Mouse (Mus musculus) heart, embryonic 11.5 days (tissue): Measurements from ENCODE around the gene Zdhhc24. TPM values are rescaled to one million over a fixed set of nuclear protein-coding genes. Genes with fewer than 3 reads are reported as not detected.

Experiments used
- ATAC-seq: fragments of 200-750 bp; cut with Nextera tagmentation; replicated peaks from 2 replicates; pipeline ENCODE4 v1.8.0; 2017; ENCODE audit warnings: moderate library complexity; ENCODE audit not compliant: insufficient number of reproducible peaks, low FRiP score, low TSS enrichment
- H3K27ac ChIP-seq: fragments of 300-500 bp; sonication (generic); 2 replicates; pipeline ENCODE4 v1.5.1; 2014; ENCODE audit warnings: mild to moderate bottlenecking, low read depth, low read length
- H3K27me3 ChIP-seq: fragments of 300-500 bp; sonication (generic); 2 replicates; pipeline ENCODE4 v1.6.1; 2014; ENCODE audit warnings: mild to moderate bottlenecking, low read length, mixed read lengths; ENCODE audit not compliant: control insufficient read depth, insufficient read depth
- H3K36me3 ChIP-seq: fragments of 300-500 bp; sonication (generic); 2 replicates; pipeline ENCODE4 v1.6.1; 2014; ENCODE audit warnings: mild to moderate bottlenecking, low read length, moderate library complexity, mixed read lengths; ENCODE audit not compliant: control insufficient read depth, insufficient read depth
- H3K4me1 ChIP-seq: fragments of 300-500 bp; sonication (generic); 2 replicates; pipeline ENCODE4 v1.6.1; 2014; ENCODE audit warnings: low read length; ENCODE audit not compliant: control insufficient read depth, insufficient read depth
- H3K4me2 ChIP-seq: fragments of 300-500 bp; sonication (generic); 2 replicates; pipeline ENCODE4 v1.6.1; 2014; ENCODE audit warnings: mild to moderate bottlenecking, moderate library complexity
- H3K4me3 ChIP-seq: fragments of 300-500 bp; sonication (generic); 2 replicates; pipeline ENCODE4 v1.5.1; 2014; ENCODE audit warnings: low read depth, low read length
- H3K9ac ChIP-seq: fragments of 300-500 bp; sonication (generic); 2 replicates; pipeline ENCODE4 v1.6.1; 2014; ENCODE audit warnings: mild to moderate bottlenecking, low read depth, low read length, moderate library complexity
- H3K9me3 ChIP-seq: fragments of 300-500 bp; sonication (generic); replicated peaks from 2 replicates; pipeline ENCODE4 v1.6.1; 2016; ENCODE audit warnings: low read length; ENCODE audit not compliant: control insufficient read depth
- WGBS: fragments of 180-500 bp; shearing (Covaris S2); extraction: QIAGEN DNeasy Blood & Tissue Kit; methylation state at CpG from one replicate; pipeline ENCODE4 v1.1.7; 2014; ENCODE audit not compliant: insufficient replicate concordance; 5-methylcytosine and 5-hydroxymethylcytosine counted together
- polyA plus RNA-seq: library from polyadenylated mRNA; unstranded; fragments of >200 nt; fragmentation: Nextera tagmentation; extraction: Ambion mirVana; gene quantifications from 2 replicates; pipeline ENCODE4 v1.2.1, GENCODE M21; 2014

The Zdhhc24 gene
- polyA plus RNA-seq, 1 experiment from 2014 or later, result 7.1 TPM

GRCm38 (mm10) chr19:4842611-4843010, 35.9 kb upstream of the Zdhhc24 start:
- H3K9ac ChIP-seq, result no peak overlapping the region
- ATAC-seq, result no peak
- H3K4me3 ChIP-seq, result no peak overlapping the region
- H3K9me3 ChIP-seq, result no peaks in the 10 kb centered on the region
- no peaks in the 10 kb centered on the region for H3K36me3 ChIP-seq
- H3K4me2 ChIP-seq, result no peak overlapping the region
- 43% methylated on average over 2 of the region's 2 CpGs for WGBS
- H3K27ac ChIP-seq, result no peak overlapping the region
- H3K4me1 ChIP-seq, result peaks cover 11% of the 10 kb centered on the region; the same call in 1 of the 2 replicates
- H3K27me3 ChIP-seq, result peaks cover 27% of the 10 kb centered on the region

- H3K4me1 ChIP-seq, result no peaks in the 10 kb centered on the region
- no peak overlapping the region for H3K9ac ChIP-seq
- no peaks in the 10 kb centered on the region for H3K9me3 ChIP-seq
- H3K4me3 ChIP-seq, result no peak overlapping the region
- H3K27ac ChIP-seq, result no peak overlapping the region
- H3K36me3 ChIP-seq, result no peaks in the 10 kb centered on the region
- 57% methylated on average over 2 of the region's 2 CpGs for WGBS
- peaks cover 17% of the 10 kb centered on the region for H3K27me3 ChIP-seq
- no peak overlapping the region for H3K4me2 ChIP-seq
- no peak for ATAC-seq
Measured at GRCm38 (mm10) chr19:4845846-4846245, 32.6 kb upstream of the Zdhhc24 start.

GRCm38 (mm10) chr19:4847490-4847889, 31.0 kb upstream of the Zdhhc24 start:
- no peaks in the 10 kb centered on the region for H3K9me3 ChIP-seq
- H3K27me3 ChIP-seq, result peaks cover 2% of the 10 kb centered on the region; the same call in 1 of the 2 replicates
- no peak overlapping the region for H3K4me3 ChIP-seq
- H3K27ac ChIP-seq, result no peak overlapping the region
- no peak for ATAC-seq
- H3K36me3 ChIP-seq, result no peaks in the 10 kb centered on the region
- H3K9ac ChIP-seq, result no peak overlapping the region
- H3K4me1 ChIP-seq, result no peaks in the 10 kb centered on the region
- H3K4me2 ChIP-seq, result no peak overlapping the region
- WGBS, result 38% methylated on average over 7 of the region's 7 CpGs

GRCm38 (mm10) chr19:4849800-4850199, 28.7 kb upstream of the Zdhhc24 start:
- H3K4me1 ChIP-seq, result no peaks in the 10 kb centered on the region; the same call in 1 of the 2 replicates
- no peaks in the 10 kb centered on the region for H3K9me3 ChIP-seq
- 61% methylated on average over 4 of the region's 4 CpGs for WGBS

DNA sequence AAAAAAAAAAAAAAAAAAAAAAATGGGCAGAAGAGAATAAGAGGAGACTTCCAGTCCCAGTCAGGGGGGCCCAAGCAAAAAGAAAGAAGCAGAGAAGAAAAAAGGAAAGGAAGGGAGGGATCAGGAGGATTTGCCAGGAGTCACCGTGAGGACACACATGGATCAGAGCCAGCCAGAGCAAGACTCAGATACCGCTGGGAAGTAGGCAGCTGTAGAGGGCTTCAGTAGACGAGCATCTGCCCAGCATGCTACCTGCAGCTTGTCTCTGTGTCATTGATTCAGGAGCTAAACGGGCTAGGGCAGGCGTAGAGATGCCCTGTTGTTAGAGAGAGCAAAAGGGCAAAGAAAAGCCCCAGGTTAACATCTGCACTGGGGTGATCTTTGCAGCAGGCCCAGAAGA, 28.2 kb upstream of the Zdhhc24 start:
- Histone ChIP-seq H3K27ac (no peak overlapping the region), H3K4me1 (no peaks in the 10 kb centered on the region; the same call in 1 of the 2 replicates), H3K4me2 (no peak overlapping the region), H3K4me3 (no peak overlapping the region), H3K36me3 (no peaks in the 10 kb centered on the region), H3K9ac (no peak overlapping the region), H3K9me3 (no peaks in the 10 kb centered on the region), H3K27me3 (peaks cover 2% of the 10 kb centered on the region; the same call in 1 of the 2 replicates)
- ATAC-seq, result no peak
- 48% methylated on average over 5 of the region's 5 CpGs for WGBS

More at GRCm38 (mm10) chr19:4849800-4850199, 28.7 kb upstream of the Zdhhc24 start:
- no peak overlapping the region for H3K4me3 ChIP-seq
- H3K27me3 ChIP-seq, result peaks cover 2% of the 10 kb centered on the region; the same call in 1 of the 2 replicates
- H3K36me3 ChIP-seq, result no peaks in the 10 kb centered on the region
- H3K9ac ChIP-seq, result no peak overlapping the region
- no peak overlapping the region for H3K4me2 ChIP-seq
- no peak overlapping the region for H3K27ac ChIP-seq
- ATAC-seq, result no peak

DNA sequence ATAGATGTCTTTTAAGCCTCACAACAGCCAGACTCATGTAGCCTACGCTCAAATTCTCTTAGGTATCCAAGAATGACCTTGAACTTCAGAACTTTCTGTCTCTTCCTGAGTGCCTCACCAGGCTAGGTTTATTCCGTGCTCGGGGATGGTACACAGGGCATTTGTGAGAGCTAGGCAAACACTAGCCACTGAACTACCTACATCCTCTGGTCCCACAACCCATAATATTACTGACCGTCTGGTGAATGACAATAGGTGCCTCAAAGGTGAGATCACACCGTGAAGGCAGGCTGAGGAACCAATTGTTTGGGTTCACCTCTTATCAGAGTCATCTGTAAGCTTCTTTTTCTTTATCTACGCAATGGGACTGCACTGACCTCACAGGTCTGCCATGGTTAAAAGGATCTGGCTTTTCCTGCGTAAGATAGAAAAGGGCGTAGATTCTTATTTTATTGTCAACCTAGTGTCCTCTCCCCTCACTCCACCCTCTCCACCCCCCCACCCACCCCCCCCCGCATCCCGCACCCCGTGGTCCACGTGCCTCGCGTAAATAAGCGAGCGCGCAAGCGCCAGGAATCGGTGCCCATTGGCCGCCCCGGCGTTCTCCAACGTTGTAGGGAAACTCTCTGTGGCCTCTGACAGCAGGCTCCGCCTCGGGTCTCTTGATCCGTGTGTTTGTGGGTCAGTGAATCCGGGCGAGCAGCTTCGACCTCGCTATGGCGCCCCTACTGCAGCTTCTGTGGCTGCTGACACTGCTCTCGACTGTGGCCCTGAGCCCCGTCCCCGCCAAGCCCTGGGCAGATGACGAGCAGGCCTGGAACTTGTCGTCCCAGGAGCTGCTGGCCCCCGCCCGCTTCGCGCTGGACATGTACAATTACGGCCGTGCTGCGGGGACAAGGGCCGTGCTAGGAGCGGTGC, 23.7 kb upstream of the Zdhhc24 start, which contains the start of gene Ctsf:
Gene Ctsf, plus strand, starts transcription at position 579 of the 918 bp plus-strand sequence.
- peaks cover 2% of the 10 kb centered on the region; the same call in 1 of the 2 replicates for H3K27me3 ChIP-seq
- H3K27ac ChIP-seq, result no peak within 1 kb of the TSS
- WGBS, result 3% methylated on average over 45 of the region's 45 CpGs
- ATAC-seq, result peak; percentile 68; the same call in 1 of the 2 replicates
- peak within 1 kb of the TSS; percentile 95 for H3K4me2 ChIP-seq
- H3K9ac ChIP-seq, result peak within 1 kb of the TSS; percentile 75
- H3K36me3 ChIP-seq, result no peaks in the 10 kb centered on the region
- peaks cover 2% of the 10 kb centered on the region; the same call in 1 of the 2 replicates for H3K4me1 ChIP-seq
- peak within 1 kb of the TSS; percentile 59 for H3K4me3 ChIP-seq
- no peaks in the 10 kb centered on the region for H3K9me3 ChIP-seq

GRCm38 (mm10) chr19:4855470-4855820, 23.0 kb upstream of the Zdhhc24 start:
- no peaks in the 10 kb centered on the region for H3K9me3 ChIP-seq
- ATAC-seq, result 0 out of 2 replicates have a peak, but pooled peaks have one; percentile 5
- peaks cover 2% of the 10 kb centered on the region; the same call in 1 of the 2 replicates for H3K4me1 ChIP-seq
- H3K4me3 ChIP-seq, result peak overlapping the region; percentile 59
- H3K9ac ChIP-seq, result peak overlapping the region; percentile 75
- H3K27me3 ChIP-seq, result peaks cover under 1% of the 10 kb centered on the region; the same call in 1 of the 2 replicates
- WGBS, result 3% methylated on average over 14 of the region's 14 CpGs
- H3K36me3 ChIP-seq, result no peaks in the 10 kb centered on the region
- no peak overlapping the region for H3K27ac ChIP-seq
- H3K4me2 ChIP-seq, result peak overlapping the region; percentile 95

GRCm38 (mm10) chr19:4855951-4856350, 22.5 kb upstream of the Zdhhc24 start:
- WGBS, result 73% methylated on average over 4 of the region's 4 CpGs
- no peaks in the 10 kb centered on the region for H3K27me3 ChIP-seq
- no peaks in the 10 kb centered on the region for H3K9me3 ChIP-seq
- H3K4me3 ChIP-seq, result peak overlapping the region; percentile 59
- H3K36me3 ChIP-seq, result no peaks in the 10 kb centered on the region
- no peak overlapping the region for H3K27ac ChIP-seq
- no peak overlapping the region for H3K9ac ChIP-seq
- no peak for ATAC-seq
- H3K4me2 ChIP-seq, result peak overlapping the region; percentile 95; the same call in 1 of the 2 replicates
- peaks cover 2% of the 10 kb centered on the region; the same call in 1 of the 2 replicates for H3K4me1 ChIP-seq
